Mouse (Mus musculus) heart, postnatal 0 days (tissue): ENCODE measurements around the gene Rfx8. TPM values are rescaled to one million over a fixed set of nuclear protein-coding genes. Genes with fewer than 3 reads are reported as not detected.
A peak's percentile ranks its signal among the peaks of the same experiment; 100 is the strongest.

ENCODE experiments used
- ATAC-seq: fragments of 200-750 bp; cut with Nextera tagmentation; 2 replicates; pipeline ENCODE4 v1.8.0; 2017; ENCODE audit warnings: low read depth, moderate number of reproducible peaks, moderate library complexity; ENCODE audit not compliant: insufficient read depth
- DNase-seq: peaks from one replicate; pipeline ENCODE4 v3.0.0-alpha.2; 2016; ENCODE audit warnings: low spot score
- H3K27ac ChIP-seq: fragments of 300-500 bp; sonication (generic); 2 replicates; pipeline ENCODE4 v1.5.1; 2014; ENCODE audit warnings: low read depth, mild to moderate bottlenecking
- H3K27me3 ChIP-seq: fragments of 300-500 bp; sonication (generic); 2 replicates; pipeline ENCODE4 v1.6.1; 2014; ENCODE audit warnings: low read length, mixed read lengths; ENCODE audit not compliant: control insufficient read depth, insufficient read depth
- H3K36me3 ChIP-seq: fragments of 300-500 bp; sonication (generic); replicated peaks from 2 replicates; pipeline ENCODE4 v1.6.1; 2014; ENCODE audit warnings: low read length, mixed read lengths; ENCODE audit not compliant: control insufficient read depth, insufficient read depth
- H3K4me1 ChIP-seq: fragments of 300-500 bp; sonication (generic); 2 replicates; pipeline ENCODE4 v1.6.1; 2014; ENCODE audit warnings: antibody characterized with exemption; ENCODE audit not compliant: control insufficient read depth, insufficient read depth
- H3K4me2 ChIP-seq: fragments of 300-500 bp; sonication (generic); 2 replicates; pipeline ENCODE4 v1.6.1; 2014; ENCODE audit warnings: low read depth, mild to moderate bottlenecking, low read length, moderate library complexity
- H3K4me3 ChIP-seq: fragments of 300-500 bp; sonication (generic); 2 replicates; pipeline ENCODE4 v1.5.1; 2014; ENCODE audit warnings: low read depth, low read length
- H3K9ac ChIP-seq: fragments of 300-500 bp; sonication (generic); replicated peaks from 2 replicates; pipeline ENCODE4 v1.6.1; 2014; ENCODE audit warnings: low read depth, low read length, mixed read lengths
- H3K9me3 ChIP-seq: fragments of 300-500 bp; sonication (generic); replicated peaks from 2 replicates; pipeline ENCODE4 v1.6.1; 2016; ENCODE audit warnings: low read length; ENCODE audit not compliant: control insufficient read depth
- CTCF ChIP-seq: IDR thresholded peaks from 2 replicates; pipeline ENCODE4 v1.5.1; 2016; ENCODE audit warnings: antibody characterized with exemption, control low read depth, low read depth
- EP300 ChIP-seq: IDR thresholded peaks from 2 replicates; pipeline ENCODE4 v1.6.1; 2016; ENCODE audit warnings: antibody characterized with exemption, low read depth
- WGBS: fragments of 180-500 bp; shearing (Covaris S2); extraction: QIAGEN DNeasy Blood & Tissue Kit; methylation state at CpG from one replicate; pipeline ENCODE4 v1.1.7; 2014; 5-methylcytosine and 5-hydroxymethylcytosine counted together
- polyA plus RNA-seq: library from polyadenylated mRNA; unstranded; fragments of >200 nt; fragmentation: Nextera tagmentation; extraction: Ambion mirVana; gene quantifications from 2 replicates; pipeline ENCODE4 v1.2.1, GENCODE M21; 2015
- total RNA-seq: library from RNA; depleted of rRNA; stranded (reverse); fragments of >200 nt; gene quantifications from 2 replicates; pipeline ENCODE4 v1.2.3, GENCODE M21; 2014; ENCODE audit warnings: low replicate concordance

Rfx8 gene
- total and polyA plus RNA-seq, 2 experiments from 2014 or later: 0.68 TPM; not detected in 1

- Histone ChIP-seq H3K27me3 (no peaks in the 10 kb centered on the region), H3K4me1 (peaks cover 20% of the 10 kb centered on the region), H3K27ac (peak overlapping the region; percentile 54), H3K4me3 (no peak overlapping the region), H3K9ac (no peak overlapping the region), H3K36me3 (no peaks in the 10 kb centered on the region), H3K9me3 (no peaks in the 10 kb centered on the region), H3K4me2 (no peak overlapping the region; the same call in 1 of the 2 replicates)
- peak; percentile 70 for ATAC-seq
- 21% methylated on average over 13 of the region's 13 CpGs for WGBS
- TF ChIP-seq EP300: peak; percentile 61; the same call in 1 of the 2 replicates
- TF ChIP-seq CTCF: no peak
- peak; percentile 80 for DNase-seq
Measured at GRCm38 (mm10) chr1:39754224-39754957, 33.6 kb upstream of the Rfx8 start.

- TF ChIP-seq CTCF: no peak
- no peaks in the 10 kb centered on the region for H3K27me3 ChIP-seq
- no peak overlapping the region for H3K27ac ChIP-seq
- H3K4me2 ChIP-seq: no peak overlapping the region
- DNase-seq (no peak), ATAC-seq (no peak)
- no peaks in the 10 kb centered on the region for H3K36me3 ChIP-seq
- no peak overlapping the region for H3K4me3 ChIP-seq
- no peak overlapping the region for H3K9ac ChIP-seq
- peaks cover 22% of the 10 kb centered on the region for H3K4me1 ChIP-seq
- 84% methylated on average over 6 of the region's 6 CpGs for WGBS
- H3K9me3 ChIP-seq: no peaks in the 10 kb centered on the region
Measured at GRCm38 (mm10) chr1:39751537-39751936, 30.7 kb upstream of the Rfx8 start.

- Histone ChIP-seq H3K27me3 (no peaks in the 10 kb centered on the region), H3K9ac (no peak overlapping the region), H3K36me3 (no peaks in the 10 kb centered on the region), H3K27ac (0 out of 2 replicates have a peak overlapping the region, but pooled peaks have one; percentile 24), H3K4me2 (no peak overlapping the region), H3K4me3 (no peak overlapping the region), H3K4me1 (peaks cover 23% of the 10 kb centered on the region), H3K9me3 (no peaks in the 10 kb centered on the region)
- TF ChIP-seq CTCF (no peak), EP300 (no peak)
- WGBS: 33% methylated on average over 3 of the region's 3 CpGs
- DNase-seq: no peak
- ATAC-seq: peak; percentile 39; the same call in 1 of the 2 replicates
Measured at GRCm38 (mm10) chr1:39749664-39750063, 28.9 kb upstream of the Rfx8 start.

- DNase-seq (no peak), ATAC-seq (no peak)
- TF ChIP-seq EP300: no peak
- no peak for TF ChIP-seq CTCF
- 17% methylated on average over 1 of the region's 1 CpGs for WGBS
- Histone ChIP-seq H3K9me3 (no peaks in the 10 kb centered on the region), H3K36me3 (no peaks in the 10 kb centered on the region), H3K4me1 (peaks cover 20% of the 10 kb centered on the region), H3K4me2 (no peak overlapping the region), H3K4me3 (no peak overlapping the region), H3K9ac (no peak overlapping the region), H3K27me3 (no peaks in the 10 kb centered on the region), H3K27ac (0 out of 2 replicates have a peak overlapping the region, but pooled peaks have one; percentile 24)
Measured at GRCm38 (mm10) chr1:39749214-39749613, 28.4 kb upstream of the Rfx8 start.

GRCm38 (mm10) chr1:39748666-39749065 is 27.9 kb upstream of the Rfx8 start:
- 76% methylated on average over 6 of the region's 6 CpGs for WGBS
- no peak for TF ChIP-seq EP300
- no peak for TF ChIP-seq CTCF
- Histone ChIP-seq H3K9ac (no peak overlapping the region), H3K27ac (no peak overlapping the region), H3K4me1 (peaks cover 17% of the 10 kb centered on the region), H3K27me3 (no peaks in the 10 kb centered on the region), H3K4me2 (no peak overlapping the region), H3K9me3 (no peaks in the 10 kb centered on the region), H3K4me3 (no peak overlapping the region), H3K36me3 (no peaks in the 10 kb centered on the region)
- no peak for ATAC-seq
- DNase-seq: no peak
